Mouse (Mus musculus) left cerebral cortex, postnatal 4 days (tissue): ENCODE data around the gene Camk2b. TPM values are rescaled to one million over a fixed set of nuclear protein-coding genes. Genes with fewer than 3 reads are reported as not detected.

Experiments used
- DNase-seq: peaks from one replicate; pipeline ENCODE4 v3.0.0-alpha.2; 2022
- intact Hi-C: fragments of 180-260 bp; cut with DNase I; formaldehyde crosslinking; loops from one replicate; pipeline ENCODE4 v1.15.1; 2025
- total RNA-seq, 2 experiments: library from RNA; stranded (reverse); gene quantifications; 2 replicates each; pipeline ENCODE4 v1.2.3; 2021

Camk2b gene
- total RNA-seq, 2 experiments from 2014 or later: 593 to 607 TPM

DNA sequence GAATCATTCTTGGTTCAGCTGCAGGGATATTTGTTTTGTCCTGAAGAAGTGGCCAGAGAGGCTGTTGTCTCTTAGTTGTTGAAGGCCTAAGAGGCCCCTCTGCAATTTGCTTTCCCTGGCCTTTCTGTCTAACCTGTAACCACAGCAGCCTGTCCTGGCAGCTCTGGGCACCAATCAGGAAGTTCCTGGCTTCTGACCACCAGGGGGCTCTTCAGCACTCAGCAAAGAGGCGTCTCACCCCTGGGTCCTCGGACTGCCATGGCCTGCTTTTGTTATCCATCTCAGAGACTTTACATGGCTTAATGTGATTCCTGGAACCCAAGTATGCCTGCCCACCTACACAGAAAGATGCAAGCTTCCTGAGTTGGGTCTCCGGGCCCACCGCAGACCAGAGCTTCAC is 75.3 kb downstream of the Camk2b start:
- intact Hi-C loops: loop anchor here (5.0 kb wide), 1 partner anchor 196 kb away; no protein-coding TSS in a partner anchor
- DNase-seq: peak; percentile 69

DNA sequence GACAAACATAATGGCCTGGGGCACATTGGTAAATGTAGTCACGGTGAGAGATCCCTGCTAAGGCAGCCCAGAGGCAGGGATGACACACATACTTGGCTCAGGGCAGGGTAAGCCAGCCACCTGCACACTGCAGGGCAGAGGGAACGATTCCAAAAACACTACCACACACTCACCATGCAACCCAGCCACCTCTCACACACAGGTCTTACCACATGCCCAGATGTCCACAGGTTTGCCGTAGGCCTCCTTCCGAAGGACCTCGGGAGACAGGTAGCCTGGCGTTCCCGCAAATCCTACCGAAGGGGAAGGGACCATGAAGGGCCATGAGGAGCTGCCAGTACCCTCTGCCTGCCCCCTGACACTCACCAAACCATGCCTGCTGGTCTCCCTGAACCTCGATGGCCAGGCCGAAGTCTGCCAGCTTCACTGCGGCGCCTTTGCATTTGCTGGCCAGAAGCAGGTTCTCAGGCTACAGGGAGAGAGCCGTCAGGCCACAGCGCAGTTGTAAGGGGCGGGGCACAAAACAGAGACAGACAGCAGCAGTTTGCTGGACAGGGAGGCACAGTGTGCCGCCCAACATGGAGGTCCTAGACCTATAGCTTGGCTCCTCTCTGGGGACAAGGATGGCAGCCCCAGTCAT is 76.1 kb downstream of the Camk2b start:
- no peak for DNase-seq
- intact Hi-C loops: loop anchor here (5.0 to 10.0 kb wide), 3 partner anchors 197 to 452 kb away; partner anchors contain the start of genes Ddx56 and H2afv

DNA sequence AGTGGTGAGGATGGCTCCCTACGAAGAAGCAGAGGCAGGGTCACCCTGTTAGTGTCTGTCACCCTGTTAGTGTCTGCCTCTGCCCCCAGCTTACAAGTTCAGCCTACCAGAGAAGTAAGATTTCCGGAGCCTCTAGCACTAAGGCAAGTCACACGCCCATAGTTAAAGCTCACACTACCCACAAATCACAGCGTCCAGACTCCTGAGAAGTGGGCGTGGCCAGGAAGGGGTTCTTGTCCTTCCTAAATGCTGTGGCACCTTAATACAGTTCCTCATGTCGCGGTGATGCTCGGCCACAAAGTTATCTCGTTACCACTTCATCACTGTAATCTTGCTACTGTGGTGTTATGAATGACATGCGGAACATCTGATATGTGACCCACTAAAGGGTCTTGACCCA is 78.0 kb downstream of the Camk2b start:
- intact Hi-C loops: loop anchor here (5.0 to 10.0 kb wide), 2 partner anchors 277 to 454 kb away; partner anchors contain the start of genes Ddx56 and H2afv
- DNase-seq: no peak

DNA sequence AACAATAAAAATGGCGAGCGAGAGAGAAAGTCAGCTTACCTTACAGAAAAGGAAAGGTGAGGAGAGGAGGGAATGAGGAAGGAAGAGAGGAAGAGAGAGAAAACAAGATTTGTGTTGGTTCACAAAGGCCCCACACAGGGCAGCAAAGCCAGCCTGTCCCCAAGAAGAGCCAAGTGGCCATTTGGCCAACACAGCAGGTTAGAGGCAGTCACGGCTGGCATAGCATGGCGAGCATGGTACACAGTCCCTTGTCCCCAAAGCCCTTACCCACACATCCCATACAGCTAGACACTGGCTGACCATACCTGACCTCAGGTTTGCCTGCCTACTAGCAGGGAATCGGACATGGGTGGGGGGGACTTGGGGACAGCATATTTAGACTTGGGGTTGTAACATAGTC is 82.5 kb downstream of the Camk2b start:
- DNase-seq: no peak
- intact Hi-C loops: loop anchor here (10.0 kb wide), 1 partner anchor 281 kb away; the partner anchor contains the start of gene Ddx56

DNA sequence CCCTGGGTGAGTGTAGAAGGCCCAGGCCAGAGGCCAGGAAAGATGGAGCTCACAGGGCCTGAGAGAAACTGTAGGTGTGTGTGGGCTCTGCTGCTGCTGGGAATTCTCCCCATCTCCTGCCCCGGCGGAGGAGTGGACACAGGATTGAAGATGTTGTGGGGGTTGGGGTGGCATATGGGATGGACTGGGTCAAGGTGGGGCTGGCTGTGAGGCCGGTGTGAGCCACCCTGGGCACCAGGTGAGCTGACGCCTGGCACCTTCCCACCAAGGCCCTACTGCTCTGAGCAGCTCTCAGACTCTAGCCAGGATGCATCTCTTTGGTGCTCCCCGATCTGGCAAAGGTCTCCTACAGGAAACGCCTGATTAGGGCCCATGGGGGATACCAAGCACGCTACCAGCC is 84.8 kb downstream of the Camk2b start:
- intact Hi-C loops: loop anchor here (10.0 kb wide), 1 partner anchor 283 kb away; the partner anchor contains the start of gene Ddx56
- DNase-seq: no peak

DNA sequence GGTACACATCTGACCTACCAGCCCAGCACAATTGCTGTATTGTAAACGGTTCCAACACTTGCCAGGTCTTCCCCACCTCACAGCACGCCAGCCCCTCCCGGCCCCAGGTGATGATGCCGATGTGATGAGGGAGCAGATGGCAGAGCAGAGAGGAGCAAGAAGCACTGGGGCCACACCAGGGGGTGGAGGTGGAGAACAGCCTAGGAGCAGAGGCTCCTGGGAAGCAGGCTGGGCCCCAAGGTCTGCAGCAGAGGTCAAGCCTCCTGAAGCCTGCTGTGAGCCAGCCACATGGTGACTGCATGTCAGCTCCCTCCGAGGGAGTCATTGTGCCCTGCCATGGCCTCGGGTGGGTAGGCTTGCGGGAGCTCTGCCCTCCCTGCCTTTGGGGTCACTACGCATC is 85.6 kb downstream of the Camk2b start:
- DNase-seq: no peak
- intact Hi-C loops: loop anchor here (10.0 kb wide), 1 partner anchor 284 kb away; the partner anchor contains the start of gene Ddx56

DNA sequence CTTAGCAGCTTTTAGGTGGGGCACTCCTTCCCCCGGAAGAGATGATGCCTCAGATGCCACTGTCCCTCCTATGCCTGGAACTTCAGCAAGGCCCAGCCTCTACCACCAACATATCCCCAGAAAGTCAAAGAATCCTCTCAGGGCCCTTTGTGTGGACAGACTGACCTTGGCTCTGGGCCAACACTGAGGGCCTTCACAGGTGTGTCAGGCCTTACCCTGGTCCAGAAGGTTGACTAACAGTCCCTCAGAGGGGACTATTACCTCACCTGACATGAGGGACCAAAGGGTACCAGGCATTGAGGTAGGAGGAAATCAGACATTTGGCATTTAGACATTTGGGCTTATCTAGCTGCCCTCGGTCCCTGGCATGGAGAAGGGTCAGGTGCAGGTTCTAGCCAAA is 86.1 kb downstream of the Camk2b start:
- DNase-seq: no peak

DNA sequence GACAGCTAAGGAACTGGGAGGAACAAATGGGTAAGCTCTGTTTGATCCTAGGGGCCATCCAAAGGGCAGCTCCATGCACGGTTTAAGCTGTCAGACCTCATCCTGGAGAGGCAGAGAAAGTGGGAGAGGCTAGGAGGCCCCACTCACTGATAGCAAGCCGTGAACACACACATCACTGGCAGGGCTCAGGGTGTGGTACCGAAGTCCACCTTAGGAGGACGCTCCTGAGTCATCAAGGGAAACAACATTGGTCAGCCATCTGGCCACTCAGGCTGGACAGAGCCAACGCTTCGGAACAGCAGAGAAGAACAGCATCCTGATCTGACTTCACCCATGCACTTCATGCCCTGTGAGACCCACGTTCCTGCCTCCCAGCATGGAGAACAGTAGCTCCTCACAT is 87.1 kb downstream of the Camk2b start:
- intact Hi-C loops: no loop called here
- DNase-seq: no peak

More for the DNA sequence above, 86.1 kb downstream of the Camk2b start:
- intact Hi-C loops: loop anchor here (10.0 kb wide), 1 partner anchor 285 kb away; the partner anchor contains the start of gene Ddx56

DNA sequence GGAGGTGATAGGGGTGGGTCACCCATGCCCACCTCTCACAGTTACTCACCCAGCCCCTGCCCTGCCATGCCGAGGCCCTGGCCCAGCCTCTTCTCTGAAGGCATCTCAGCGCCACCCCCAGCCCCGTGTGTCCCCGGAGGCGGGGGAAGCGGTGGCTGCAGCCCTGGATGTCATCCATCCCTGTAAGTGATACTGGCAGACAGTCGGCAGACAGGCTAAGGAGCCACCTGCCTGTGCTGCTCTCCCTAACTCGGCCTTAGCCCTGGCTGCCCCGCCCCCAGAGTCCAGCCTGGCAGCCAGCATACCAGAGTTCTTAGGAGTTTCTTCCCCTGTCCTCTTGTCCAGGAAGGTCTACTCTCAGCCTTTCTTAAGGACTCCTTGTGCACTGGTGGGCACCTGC is 90.1 kb downstream of the Camk2b start:
- intact Hi-C loops: no loop called here
- DNase-seq: peak; percentile 27

DNA sequence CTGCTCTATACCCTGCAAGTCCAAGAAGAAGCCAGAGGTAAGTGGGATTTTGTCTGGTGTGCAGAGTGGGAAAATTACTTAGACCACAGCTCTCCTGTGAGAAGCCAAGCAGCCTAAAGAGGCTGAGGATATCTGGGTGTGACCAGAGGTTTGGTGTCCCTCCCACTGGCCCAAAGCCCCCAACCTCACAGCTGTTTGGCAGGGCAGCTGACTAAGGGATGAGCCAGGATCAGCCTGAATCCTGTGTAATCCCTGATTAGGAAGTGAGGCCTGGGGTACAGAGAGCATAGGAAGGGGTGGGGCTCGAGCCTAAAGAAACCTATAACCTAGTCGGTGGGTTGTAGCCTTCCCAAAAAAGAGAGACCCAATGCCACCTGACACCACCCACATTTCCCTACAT is 91.1 kb downstream of the Camk2b start:
- no peak for DNase-seq
- intact Hi-C loops: no loop called here

DNA sequence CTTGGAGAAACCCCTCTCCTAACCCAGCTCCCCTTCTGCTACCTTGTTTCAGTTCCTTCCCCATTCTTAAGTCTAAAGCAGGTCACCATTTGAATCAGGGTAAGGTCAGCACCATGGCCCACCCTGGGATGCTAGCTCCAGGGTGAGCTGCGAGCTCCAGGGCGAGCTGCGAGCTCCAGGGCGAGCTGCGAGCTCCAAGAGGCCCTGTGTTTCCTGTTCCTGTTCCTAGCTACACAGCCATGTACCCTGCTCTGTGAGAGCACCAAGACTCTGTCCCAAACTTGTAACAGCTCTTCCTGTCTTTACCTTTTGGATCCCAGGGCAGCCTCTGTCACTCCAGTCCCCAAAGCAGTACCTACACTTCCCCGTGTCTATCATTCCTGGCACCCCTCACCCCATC is 92.1 kb downstream of the Camk2b start:
- intact Hi-C loops: no loop called here
- no peak for DNase-seq

DNA sequence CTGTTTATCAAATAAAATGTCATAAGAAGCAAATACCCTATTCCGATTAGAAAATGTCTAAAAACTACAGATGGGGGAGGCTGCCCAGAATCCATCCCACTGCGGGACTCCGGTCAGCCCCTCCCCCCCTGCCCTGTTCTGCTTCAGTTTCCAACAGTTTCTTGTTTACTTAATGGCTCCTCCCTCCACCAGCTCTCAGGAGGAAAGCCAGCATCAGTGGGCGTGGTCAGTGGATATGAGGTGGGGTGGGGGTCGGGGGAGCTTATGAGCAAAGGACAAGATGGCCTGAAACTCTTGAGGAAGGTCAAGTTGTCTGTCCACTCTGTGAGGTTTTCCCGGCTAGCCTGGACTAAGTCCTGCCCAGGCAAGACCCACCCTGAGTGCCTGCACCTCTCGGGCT is 93.0 kb downstream of the Camk2b start:
- DNase-seq: no peak
- intact Hi-C loops: no loop called here

DNA sequence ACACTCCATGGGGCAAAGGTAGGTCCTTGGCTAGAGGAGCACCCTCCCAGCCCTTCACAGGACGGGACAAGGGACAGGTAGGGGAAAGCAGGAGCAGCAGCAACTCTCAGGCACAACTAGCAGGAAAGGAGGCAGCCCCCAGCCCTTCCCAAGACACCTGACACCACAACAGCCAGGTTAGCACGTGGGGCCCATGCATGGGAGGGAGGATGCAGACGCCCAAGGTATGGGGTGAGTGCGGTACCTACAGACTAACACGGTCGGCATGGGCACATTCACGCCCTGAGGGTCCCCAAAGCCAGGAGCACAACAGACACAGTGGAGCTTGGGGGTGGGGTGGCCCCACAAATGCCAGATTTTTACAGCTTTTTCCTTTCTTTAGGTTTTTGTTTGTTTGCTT is 95.0 kb downstream of the Camk2b start:
- intact Hi-C loops: no loop called here

DNA sequence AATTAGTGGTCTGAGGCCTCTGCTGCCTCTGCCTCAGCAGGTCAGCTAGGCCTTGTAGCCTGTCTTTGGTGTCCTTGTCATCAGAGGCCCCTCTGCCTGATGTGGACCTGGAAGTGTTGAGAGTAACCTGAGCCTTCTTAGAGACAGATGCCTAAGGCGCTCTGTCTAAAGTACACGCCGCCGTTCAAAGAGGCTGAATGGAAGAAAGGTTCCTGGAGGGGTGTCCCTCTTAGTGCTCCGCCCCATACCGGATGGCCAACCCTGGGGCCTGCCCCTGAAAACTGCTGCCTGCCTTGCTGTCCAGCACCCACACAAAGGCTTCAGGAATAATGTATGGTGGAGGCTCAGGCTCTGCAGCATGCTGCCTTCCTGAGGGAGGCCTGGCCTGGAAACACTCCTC is 97.9 kb downstream of the Camk2b start:
- intact Hi-C loops: no loop called here
- no peak for DNase-seq

More for the DNA sequence above, 95.0 kb downstream of the Camk2b start:
- DNase-seq: no peak

DNA sequence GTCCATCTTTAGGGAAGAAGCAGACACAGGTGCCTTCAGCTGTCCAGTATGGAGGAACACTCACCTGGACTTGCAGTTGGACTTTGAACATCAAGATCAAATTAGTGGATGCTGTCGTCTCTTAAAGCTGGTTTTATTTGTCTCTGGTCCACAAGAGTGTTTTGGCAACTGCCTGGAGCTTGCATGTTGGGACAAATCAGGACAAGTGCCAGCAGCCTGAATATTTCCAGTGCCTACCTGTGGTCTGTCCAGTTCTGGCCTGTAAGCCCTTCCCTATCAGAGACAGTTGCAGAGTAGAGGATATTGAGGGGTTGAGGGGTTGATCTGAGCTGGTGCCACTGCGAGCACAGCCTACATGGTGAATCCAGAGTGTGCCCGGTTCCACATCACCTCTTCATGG is 99.4 kb downstream of the Camk2b start:
- no peak for DNase-seq
- intact Hi-C loops: no loop called here

DNA sequence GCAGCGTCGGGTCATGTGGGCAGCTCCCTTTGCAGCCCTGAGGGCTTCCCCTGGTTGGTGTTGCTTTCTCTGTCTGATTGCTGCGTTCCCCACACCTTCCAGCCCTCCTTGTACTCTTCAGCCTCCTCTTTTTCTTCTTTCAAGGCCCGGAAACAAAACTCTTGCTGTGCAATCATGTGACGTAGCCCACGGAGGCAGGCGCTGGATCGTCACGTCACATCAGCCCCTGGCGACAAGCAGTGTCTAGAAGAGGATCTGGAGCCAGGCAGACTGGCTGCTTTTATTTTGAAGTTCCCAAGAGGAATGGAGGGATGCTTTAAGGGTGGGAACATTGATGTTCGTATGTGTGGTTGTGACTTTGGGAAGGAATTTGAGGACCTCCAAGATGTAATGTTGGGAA is 100.3 kb downstream of the Camk2b start:
- DNase-seq: no peak
- intact Hi-C loops: no loop called here

DNA sequence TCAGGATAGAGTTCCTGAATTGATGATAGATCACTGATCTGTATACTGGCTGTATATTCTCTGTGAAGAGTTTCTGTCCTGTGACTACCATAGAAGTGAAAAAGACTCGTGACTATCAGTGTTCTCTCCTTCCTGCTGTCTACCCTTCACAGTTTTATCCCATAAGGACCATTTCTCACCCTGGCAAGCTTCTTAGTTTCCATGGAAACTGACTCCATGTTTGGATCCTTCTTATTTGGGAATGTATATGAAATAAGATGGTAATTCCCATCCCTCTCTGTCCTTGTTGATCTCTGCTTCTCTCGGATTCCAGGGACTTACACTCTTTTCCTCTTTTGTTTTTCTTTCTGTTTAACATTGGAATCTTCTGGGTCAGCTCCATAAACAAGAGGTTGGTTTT is 106.1 kb downstream of the Camk2b start:
- intact Hi-C loops: no loop called here
- DNase-seq: no peak

DNA sequence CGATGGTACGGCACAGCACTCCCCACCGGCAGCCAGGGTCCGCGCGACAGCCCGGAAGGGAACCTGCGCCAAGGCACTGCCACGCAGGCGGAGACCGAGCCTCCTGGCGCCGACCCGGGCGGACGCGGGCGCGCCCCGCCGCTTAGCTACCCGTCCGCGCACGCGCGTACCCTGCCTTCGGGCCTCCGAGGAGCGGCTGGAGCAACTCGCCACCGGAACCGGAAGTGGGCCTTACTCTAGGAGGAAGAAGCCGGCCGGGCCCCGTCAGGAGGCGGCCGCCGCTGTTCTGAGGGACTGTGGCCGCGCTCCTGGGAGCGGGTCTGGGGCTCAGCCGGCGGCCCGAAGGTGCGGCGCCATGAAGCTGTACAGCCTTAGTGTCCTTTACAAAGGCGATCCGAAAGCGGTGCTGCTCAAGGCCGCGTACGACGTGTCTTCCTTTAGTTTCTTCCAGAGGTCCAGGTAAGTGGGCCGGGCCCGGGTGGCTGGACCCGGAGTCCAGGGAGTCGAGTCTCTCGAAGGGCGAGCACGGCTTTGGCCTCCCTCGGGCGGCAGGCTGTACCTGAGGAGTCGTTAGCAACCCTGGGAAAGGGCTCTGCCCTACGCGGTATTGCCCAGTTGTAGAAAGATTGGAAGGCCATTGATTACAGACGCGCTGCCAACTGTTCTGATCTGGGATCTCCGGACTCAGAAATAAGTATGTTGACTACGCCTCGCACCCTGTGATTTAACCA is 110.5 kb downstream of the Camk2b start, which contains the start of gene Ykt6:
Gene Ykt6, plus strand, starts transcription at position 148 of the 731 bp plus-strand sequence.
- intact Hi-C loops: loop anchor here (10.0 kb wide), 1 partner anchor 71 kb away; no protein-coding TSS in a partner anchor
- peak; percentile 97 for DNase-seq

DNA sequence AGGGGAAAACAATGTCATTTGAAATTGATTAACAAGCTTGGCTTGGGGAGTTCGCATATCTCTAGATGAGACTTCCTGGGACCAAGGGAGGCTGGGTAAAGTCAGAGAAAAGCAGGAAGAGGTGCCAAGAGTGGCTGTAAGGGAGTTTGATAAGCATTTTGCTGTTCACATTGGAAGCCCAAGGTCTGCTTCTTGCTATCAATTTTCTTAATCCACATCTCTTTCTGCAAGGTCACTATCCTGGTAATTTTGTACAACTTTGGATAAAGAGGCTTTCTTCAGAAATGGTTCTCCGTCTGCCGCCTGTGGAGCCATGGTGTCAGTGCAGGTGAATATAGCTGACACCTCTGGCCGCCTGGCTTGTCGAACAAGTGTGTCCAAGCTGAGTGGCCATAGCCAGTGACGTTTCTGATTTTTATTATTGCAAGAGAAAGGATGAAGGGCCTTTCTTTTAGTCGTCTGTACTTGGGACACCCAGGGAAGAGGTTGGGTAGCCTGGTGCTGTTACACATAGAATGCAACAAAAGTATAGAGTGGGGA is 111.1 kb downstream of the Camk2b start:
- intact Hi-C loops: loop anchor here (10.0 kb wide), 1 partner anchor 70 kb away; no protein-coding TSS in a partner anchor
- peak; percentile 48 for DNase-seq

DNA sequence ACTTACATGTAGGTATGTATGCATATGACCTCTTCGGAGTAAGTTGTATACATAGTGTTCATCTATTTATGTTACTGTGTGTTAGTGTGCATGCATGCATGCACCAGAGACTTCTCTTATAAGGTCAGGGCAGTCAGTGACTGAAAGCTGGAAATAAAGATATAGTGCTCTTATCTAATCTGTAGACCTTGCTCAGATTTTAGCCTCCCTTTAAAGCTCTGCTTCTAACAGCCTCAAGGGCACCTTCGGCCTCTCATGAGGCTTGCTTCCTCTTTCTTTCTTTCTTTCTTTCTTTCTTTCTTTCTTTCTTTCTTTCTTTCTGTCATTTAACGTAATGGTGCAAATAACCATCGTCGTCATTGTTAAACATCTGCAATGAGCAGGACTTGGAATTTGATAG is 111.7 kb downstream of the Camk2b start:
- intact Hi-C loops: loop anchor here (10.0 kb wide), 1 partner anchor 70 kb away; no protein-coding TSS in a partner anchor
- DNase-seq: no peak

DNA sequence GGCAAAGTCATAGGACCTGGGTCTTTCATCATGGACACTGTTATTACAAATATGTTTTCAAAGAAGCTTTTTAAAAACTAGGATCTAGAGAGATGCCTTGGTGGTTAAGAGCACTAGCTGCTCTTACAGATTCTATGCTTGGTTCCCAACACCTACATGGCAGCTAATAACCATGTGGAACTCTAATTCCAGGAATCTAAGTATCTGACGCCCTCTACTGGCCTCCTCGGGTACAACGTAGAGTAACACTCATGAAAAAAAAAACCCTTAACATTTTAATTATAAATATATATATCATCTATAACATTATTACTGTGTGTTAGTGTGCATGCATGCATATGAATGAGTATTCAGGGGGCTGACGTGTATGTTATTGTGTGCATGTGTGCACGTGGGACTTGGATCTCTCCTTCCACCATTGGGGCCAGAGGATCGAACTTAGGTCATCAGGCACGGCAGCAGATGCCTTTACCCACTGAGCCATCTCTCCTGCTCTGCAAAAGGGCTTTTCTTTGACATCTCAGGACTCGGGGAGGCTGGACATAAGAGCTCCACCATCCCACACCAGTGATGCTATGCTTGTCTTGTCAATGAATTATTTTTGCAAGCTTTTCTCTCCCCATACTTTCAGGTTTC is 112.9 kb downstream of the Camk2b start:
- intact Hi-C loops: loop anchor here (10.0 kb wide), 1 partner anchor 68 kb away; no protein-coding TSS in a partner anchor
- DNase-seq: peak; percentile 35
